Mouse (Mus musculus) lung, adult 2 months (tissue): ENCODE measurements around the gene Thoc6. TPM values are rescaled to one million over a fixed set of nuclear protein-coding genes. Genes with fewer than 3 reads are reported as not detected.

Experiments
- DNase-seq: peaks from one replicate; pipeline ENCODE4 v3.0.0; 2022
- H3K4me1 ChIP-seq: fragments of 200-500 bp; 2 replicates; pipeline ENCODE4 v1.6.1; 2011; ENCODE audit warnings: low read length; ENCODE audit not compliant: control insufficient read depth, insufficient read depth
- H3K4me3 ChIP-seq: fragments of 200-500 bp; replicated peaks from 2 replicates; pipeline ENCODE3; 2011; ENCODE audit warnings: low read depth, mild to moderate bottlenecking, control low read depth, low read length; ENCODE audit errors: extremely low read depth
- CTCF ChIP-seq: fragments of 200-500 bp; IDR thresholded peaks from 2 replicates; pipeline ENCODE4 v1.5.1; 2011; ENCODE audit warnings: mild to moderate bottlenecking, low read length, control low read depth; ENCODE audit not compliant: insufficient read depth
- POLR2A ChIP-seq: fragments of 200-500 bp; IDR thresholded peaks from 2 replicates; pipeline ENCODE4 v1.6.1; 2011; ENCODE audit warnings: low read depth, mild to moderate bottlenecking, control low read depth, low read length, borderline replicate concordance; ENCODE audit errors: extremely low read depth
- WGBS: fragments of 180-500 bp; shearing (Covaris S2); methylation state at CpG from one replicate; pipeline ENCODE4 v1.1.7; 2018; 5-methylcytosine and 5-hydroxymethylcytosine counted together
- polyA plus RNA-seq: library from polyadenylated mRNA; depleted of rRNA; stranded (reverse); fragments of >200 nt; gene quantifications from 2 replicates; pipeline ENCODE4 v1.2.3, GENCODE M21; 2012

Gene Thoc6
- polyA plus RNA-seq, 1 experiment = 20.6 TPM

- peaks cover 5% of the 10 kb centered on the region for H3K4me1 ChIP-seq
- DNase-seq = peak; percentile 48
- TF ChIP-seq POLR2A = no peak
- no peak for TF ChIP-seq CTCF
- peak overlapping the region; percentile 48 for H3K4me3 ChIP-seq
- WGBS = 4% methylated on average over 93 of the region's 101 CpGs
Measured at GRCm38 (mm10) chr17:23699131-23700077, 25.7 kb upstream of the Thoc6 start.

- DNase-seq = no peak
- TF ChIP-seq CTCF = no peak
- no peak for TF ChIP-seq POLR2A
- WGBS = 41% methylated on average over 3 of the region's 3 CpGs
- Histone ChIP-seq H3K4me1 (peaks cover 5% of the 10 kb centered on the region), H3K4me3 (no peak overlapping the region)
Measured at GRCm38 (mm10) chr17:23695801-23696200, 22.1 kb upstream of the Thoc6 start.

- Histone ChIP-seq H3K4me1 (peaks cover 5% of the 10 kb centered on the region), H3K4me3 (no peak overlapping the region)
- TF ChIP-seq CTCF (no peak), POLR2A (no peak)
- DNase-seq = no peak
- WGBS = 64% methylated on average over 1 of the region's 1 CpGs
Measured at GRCm38 (mm10) chr17:23694491-23694890, 20.8 kb upstream of the Thoc6 start.

- no peak for TF ChIP-seq POLR2A
- TF ChIP-seq CTCF = no peak
- DNase-seq = no peak
- 39% methylated on average over 15 of the region's 15 CpGs for WGBS
- no peaks in the 10 kb centered on the region for H3K4me1 ChIP-seq
- H3K4me3 ChIP-seq = no peak within 1 kb of the TSS
Measured at GRCm38 (mm10) chr17:23683856-23684672, 10.4 kb upstream of the Thoc6 start, which contains the start of gene Cldn9. Gene Cldn9, minus strand, starts transcription at chr17:23684026.

- TF ChIP-seq POLR2A = no peak
- TF ChIP-seq CTCF = no peak
- no peak for DNase-seq
- 32% methylated on average over 15 of the region's 15 CpGs for WGBS
- no peak overlapping the region for H3K4me3 ChIP-seq
- H3K4me1 ChIP-seq = no peaks in the 10 kb centered on the region
Measured at GRCm38 (mm10) chr17:23683226-23683625, 9.5 kb upstream of the Thoc6 start.

- TF ChIP-seq CTCF (no peak), POLR2A (no peak)
- no peak for DNase-seq
- WGBS = 74% methylated on average over 3 of the region's 3 CpGs
- Histone ChIP-seq H3K4me1 (no peaks in the 10 kb centered on the region), H3K4me3 (no peak overlapping the region)
Measured at GRCm38 (mm10) chr17:23682530-23682929, 8.8 kb upstream of the Thoc6 start.

GRCm38 (mm10) chr17:23682092-23682491 is 8.4 kb upstream of the Thoc6 start:
- H3K4me1 ChIP-seq = no peaks in the 10 kb centered on the region
- no peak for DNase-seq
- no peak for TF ChIP-seq POLR2A
- TF ChIP-seq CTCF = no peak
- no peak overlapping the region for H3K4me3 ChIP-seq
- 44% methylated on average over 4 of the region's 4 CpGs for WGBS

- H3K4me3 ChIP-seq = no peak overlapping the region
- WGBS = 64% methylated on average over 10 of the region's 10 CpGs
- TF ChIP-seq CTCF (no peak), POLR2A (no peak)
- no peak for DNase-seq
- H3K4me1 ChIP-seq = no peaks in the 10 kb centered on the region
Measured at GRCm38 (mm10) chr17:23681086-23681485, 7.4 kb upstream of the Thoc6 start.

GRCm38 (mm10) chr17:23680336-23680735 is 6.7 kb upstream of the Thoc6 start:
- TF ChIP-seq CTCF (no peak), POLR2A (no peak)
- 60% methylated on average over 9 of the region's 9 CpGs for WGBS
- peaks cover 3% of the 10 kb centered on the region for H3K4me1 ChIP-seq
- no peak for DNase-seq
- H3K4me3 ChIP-seq = no peak overlapping the region
